Mouse (Mus musculus): ENCODE results near the gene Dner. TPM values are rescaled to one million over a fixed set of nuclear protein-coding genes. Genes with fewer than 3 reads are reported as not detected.

Dner gene
- total and polyA plus RNA-seq, 3 experiments, result not detected

DNA sequence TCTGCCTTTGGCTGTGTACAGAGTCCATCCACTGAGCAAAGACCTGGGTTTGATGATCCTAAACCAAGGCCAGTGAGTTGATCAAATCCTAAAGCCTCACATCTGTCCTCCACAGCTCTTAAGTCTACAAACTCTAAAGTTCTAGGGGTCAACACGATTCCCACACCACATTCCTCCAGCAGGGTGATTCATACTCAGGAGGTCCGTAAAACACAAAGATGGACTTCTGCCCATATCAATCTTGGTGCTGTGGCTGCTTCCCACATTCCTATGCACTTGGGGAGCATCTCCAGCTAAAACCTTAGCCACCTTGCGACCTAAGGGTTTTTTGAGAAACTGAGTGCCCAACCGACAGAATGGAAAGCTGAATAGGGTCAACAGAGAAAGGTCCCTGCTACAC lies 305.1 kb downstream of the Dner start:
- DNase-seq (ENCODE audit: low read depth, low spot score), result no peak
- H3K27me3 ChIP-seq (ENCODE audit: control insufficient read depth in 1 of 2, insufficient read depth in 2 of 2, low read length in 2 of 2), result no peaks in the 10 kb centered on the region; a peak in 1 of 4 replicates
- H3K4me1 ChIP-seq (ENCODE audit: control insufficient read depth in 1 of 2, insufficient read depth in 2 of 2, low read length in 2 of 2), result no peaks in the 10 kb centered on the region
- no peak overlapping the region for H3K9ac ChIP-seq (ENCODE audit: control insufficient read depth, low read depth, low read length, poor library complexity, severe bottlenecking)
- H3K79me2 ChIP-seq (ENCODE audit: control insufficient read depth, insufficient read depth, low read length, poor library complexity), result no peaks in the 10 kb centered on the region
- H3K36me3 ChIP-seq (ENCODE audit: control insufficient read depth in 1 of 2, insufficient read depth in 2 of 2, low read length in 2 of 2), result no peaks in the 10 kb centered on the region
- H3K9me3 ChIP-seq (replicated peaks; ENCODE audit: insufficient read depth, low read length), result no peaks in the 10 kb centered on the region; the same call in 1 of the 2 replicates
- H3K4me3 ChIP-seq (ENCODE audit: control insufficient read depth in 1 of 2, insufficient read depth in 1 of 2, low read depth in 2 of 2, low read length in 2 of 2), result no peak overlapping the region
- no peak overlapping the region for H3K27ac ChIP-seq (ENCODE audit: control insufficient read depth, low read depth, low read length)
- no peak for TF ChIP-seq MAFK (IDR thresholded peaks at IDR 0.05; ENCODE audit: borderline replicate concordance, low read depth, low read length)
- no peak for TF ChIP-seq CHD1 (IDR thresholded peaks at IDR 0.05; ENCODE audit: low read depth, low read length)
- TF ChIP-seq ZMIZ1 (IDR thresholded peaks at IDR 0.05; ENCODE audit: low read depth, low read length), result no peak
- no peak for TF ChIP-seq CTCF (IDR thresholded peaks at IDR 0.05 in 2 of 3, conservative IDR thresholded peaks at IDR 0.05 in 1 of 3; ENCODE audit: control insufficient read depth in 1 of 3, insufficient read depth in 1 of 3, low read depth in 2 of 3, low read length in 3 of 3, poor library complexity in 1 of 3, severe bottlenecking in 1 of 3)
- TF ChIP-seq MAX (IDR thresholded peaks at IDR 0.05; ENCODE audit: low read length), result no peak
- TF ChIP-seq JUND (IDR thresholded peaks at IDR 0.05; ENCODE audit: low read depth, low read length), result no peak
- no peak for TF ChIP-seq GATA1 (IDR thresholded peaks at IDR 0.05; ENCODE audit: low read depth, low read length)
- no peak for TF ChIP-seq ZC3H11A (IDR thresholded peaks at IDR 0.05; ENCODE audit: low read depth, low read length)
- no peak for TF ChIP-seq MYC (IDR thresholded peaks at IDR 0.05; ENCODE audit: low read depth, low read length)
- TF ChIP-seq ETS1 (IDR thresholded peaks at IDR 0.05; ENCODE audit: low read depth, low read length), result no peak
- no peak for TF ChIP-seq GABPA (IDR thresholded peaks at IDR 0.05; ENCODE audit: low read depth, low read length)
- no peak for TF ChIP-seq MAZ (IDR thresholded peaks at IDR 0.05; ENCODE audit: low read depth, low read length)
- no peak for TF ChIP-seq ELF1 (IDR thresholded peaks at IDR 0.05; ENCODE audit: low read depth, low read length)

DNA sequence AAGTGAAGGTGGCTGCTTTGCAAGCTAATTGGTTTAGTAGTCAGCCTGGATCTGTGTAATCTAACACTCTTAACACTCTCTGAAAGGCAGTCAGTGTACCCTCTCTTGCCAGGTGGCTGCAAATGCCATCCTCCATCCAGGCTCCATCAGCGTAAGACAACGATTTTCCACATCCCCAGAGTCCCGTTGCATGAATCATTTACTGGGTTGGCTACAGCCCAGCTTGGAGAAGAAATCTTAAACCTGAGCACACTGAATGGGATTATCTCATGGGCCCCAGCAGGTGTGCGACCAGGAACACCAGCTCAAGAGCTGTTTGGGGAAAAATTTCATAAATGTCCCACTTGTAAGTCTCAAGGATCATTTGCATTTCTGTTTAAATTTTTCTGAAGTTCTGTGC lies 308.4 kb downstream of the Dner start:
- Histone ChIP-seq H3K4me1 (ENCODE audit: control insufficient read depth in 1 of 2, insufficient read depth in 2 of 2, low read length in 2 of 2) (no peaks in the 10 kb centered on the region), H3K9me3 (replicated peaks; ENCODE audit: insufficient read depth, low read length) (no peaks in the 10 kb centered on the region; the same call in 1 of the 2 replicates), H3K27me3 (ENCODE audit: control insufficient read depth in 1 of 2, insufficient read depth in 2 of 2, low read length in 2 of 2) (no peaks in the 10 kb centered on the region; a peak in 1 of 4 replicates), H3K27ac (ENCODE audit: control insufficient read depth, low read depth, low read length) (no peak overlapping the region), H3K79me2 (ENCODE audit: control insufficient read depth, insufficient read depth, low read length, poor library complexity) (no peaks in the 10 kb centered on the region), H3K4me3 (ENCODE audit: control insufficient read depth in 1 of 2, insufficient read depth in 1 of 2, low read depth in 2 of 2, low read length in 2 of 2) (no peak overlapping the region), H3K9ac (ENCODE audit: control insufficient read depth, low read depth, low read length, poor library complexity, severe bottlenecking) (no peak overlapping the region), H3K36me3 (ENCODE audit: control insufficient read depth in 1 of 2, insufficient read depth in 2 of 2, low read length in 2 of 2) (no peaks in the 10 kb centered on the region)
- TF ChIP-seq SIN3A (IDR thresholded peaks at IDR 0.05; ENCODE audit: low read length) (no peak), KAT2A (conservative IDR thresholded peaks at IDR 0.05; ENCODE audit: low read depth, low read length) (no peak)
- no peak for DNase-seq (ENCODE audit: low read depth, low spot score)

DNA sequence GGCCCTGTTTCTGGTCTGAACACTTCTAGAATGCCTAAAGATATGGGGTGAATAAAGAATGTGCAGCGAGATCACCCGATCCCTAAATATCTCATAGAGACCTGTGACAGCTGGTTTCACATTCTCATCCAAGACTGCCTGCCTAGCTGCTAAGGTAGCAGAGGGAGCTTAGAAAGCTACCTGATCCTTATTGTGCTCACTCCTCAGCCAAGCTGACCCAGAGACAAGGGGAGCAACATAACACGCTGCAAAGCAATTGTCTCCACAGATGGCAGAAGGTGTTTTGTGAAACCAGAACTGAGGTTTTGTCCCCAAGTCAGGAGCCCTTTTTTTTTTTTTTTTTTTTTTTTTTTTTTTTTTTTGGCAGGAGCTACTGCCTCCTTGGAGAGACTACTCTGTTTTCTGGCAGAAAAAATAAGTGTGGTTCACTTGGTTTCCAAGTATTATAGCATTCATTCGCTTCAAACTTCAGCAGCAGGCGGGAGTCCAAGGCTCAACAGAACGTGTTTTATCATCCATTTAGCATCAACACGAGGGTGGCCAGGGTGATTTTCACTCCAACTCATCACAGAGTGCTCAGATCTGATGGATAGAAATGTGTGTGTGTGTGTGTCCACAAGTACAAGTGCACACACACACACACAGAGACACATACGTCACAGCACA lies 309.4 kb downstream of the Dner start:
- Histone ChIP-seq H3K4me1 (ENCODE audit: control insufficient read depth in 1 of 2, insufficient read depth in 2 of 2, low read length in 2 of 2) (no peaks in the 10 kb centered on the region), H3K79me2 (ENCODE audit: control insufficient read depth, insufficient read depth, low read length, poor library complexity) (no peaks in the 10 kb centered on the region), H3K4me3 (ENCODE audit: control insufficient read depth in 1 of 2, insufficient read depth in 1 of 2, low read depth in 2 of 2, low read length in 2 of 2) (no peak overlapping the region), H3K27me3 (ENCODE audit: control insufficient read depth in 1 of 2, insufficient read depth in 2 of 2, low read length in 2 of 2) (no peaks in the 10 kb centered on the region; a peak in 1 of 4 replicates), H3K9ac (ENCODE audit: control insufficient read depth, low read depth, low read length, poor library complexity, severe bottlenecking) (no peak overlapping the region), H3K9me3 (replicated peaks; ENCODE audit: insufficient read depth, low read length) (no peaks in the 10 kb centered on the region; the same call in 1 of the 2 replicates), H3K36me3 (ENCODE audit: control insufficient read depth in 1 of 2, insufficient read depth in 2 of 2, low read length in 2 of 2) (no peaks in the 10 kb centered on the region), H3K27ac (ENCODE audit: control insufficient read depth, low read depth, low read length) (no peak overlapping the region)
- TF ChIP-seq ZKSCAN1 (IDR thresholded peaks at IDR 0.05; ENCODE audit: low read depth, low read length), result no peak
- no peak for TF ChIP-seq TBP (IDR thresholded peaks at IDR 0.05; ENCODE audit: low read depth, low read length)
- TF ChIP-seq MAZ (IDR thresholded peaks at IDR 0.05; ENCODE audit: low read depth, low read length), result no peak
- no peak for TF ChIP-seq UBTF (IDR thresholded peaks at IDR 0.05; ENCODE audit: borderline replicate concordance, insufficient read depth, low read depth, low read length)
- TF ChIP-seq TAL1 (IDR thresholded peaks at IDR 0.05; ENCODE audit: low read length), result no peak
- TF ChIP-seq JUND (IDR thresholded peaks at IDR 0.05; ENCODE audit: low read depth, low read length), result no peak
- no peak for TF ChIP-seq E2F4 (IDR thresholded peaks at IDR 0.05; ENCODE audit: borderline replicate concordance, low read depth, low read length)
- TF ChIP-seq CHD1 (IDR thresholded peaks at IDR 0.05; ENCODE audit: low read depth, low read length), result no peak
- no peak for TF ChIP-seq MAFK (IDR thresholded peaks at IDR 0.05; ENCODE audit: borderline replicate concordance, low read depth, low read length)
- no peak for TF ChIP-seq MYB (IDR thresholded peaks at IDR 0.05; ENCODE audit: low read depth, low read length)
- no peak for DNase-seq (ENCODE audit: low read depth, low spot score)

All from MEL (cell line).